Comparison of ENCODE assay signal across 9 mouse cellular contexts in the genomic region with DNA sequence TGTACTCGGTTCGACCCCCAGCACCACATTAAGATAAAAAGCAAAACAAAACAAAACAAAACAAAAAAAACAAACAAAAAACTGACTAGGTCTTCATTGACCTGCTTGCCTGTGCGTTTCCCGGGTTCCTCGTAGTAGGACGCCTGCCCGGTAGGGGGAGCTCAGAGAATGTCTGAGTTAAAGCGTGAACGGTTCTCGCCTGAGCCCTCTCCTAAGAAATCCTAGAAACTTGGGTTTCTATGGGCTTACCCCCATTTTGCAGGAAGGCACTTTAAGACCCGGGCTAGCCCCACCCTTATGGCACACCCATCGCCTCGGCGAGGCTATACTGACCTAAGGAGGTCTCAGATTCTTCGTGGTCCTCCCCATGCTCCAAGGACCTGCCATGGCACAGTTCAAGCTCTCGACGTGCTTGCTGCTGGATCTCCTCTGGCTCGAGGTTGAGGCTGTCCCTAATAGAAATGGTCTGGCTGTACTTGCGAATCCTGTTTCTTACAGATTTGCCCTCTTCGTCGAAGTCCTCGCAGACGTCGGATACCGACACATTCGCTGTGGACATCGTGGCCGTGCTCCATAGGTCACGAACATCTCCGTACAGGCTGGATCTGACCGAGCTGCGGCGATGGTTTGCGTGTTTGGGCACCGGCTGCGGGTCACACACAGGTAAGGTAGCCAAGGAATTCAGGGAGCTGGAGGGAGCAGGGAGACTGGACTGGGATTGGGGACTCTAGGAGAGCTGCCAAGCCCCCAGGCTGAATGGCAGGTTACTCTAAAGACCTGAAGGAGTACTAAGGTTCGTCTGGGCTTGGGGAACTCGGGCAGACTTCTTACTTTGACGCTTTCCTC. TPM values are rescaled to one million over a fixed set of nuclear protein-coding genes. Genes with fewer than 3 reads are reported as not detected.
DNase-seq lines count a peak whose midpoint lies in the region; ATAC-seq lines count a peak whose summit lies in the region.
"Had no signal": no experiment of that assay in that cellular context is flagged by ENCODE, and none has a peak within 500 bp of the region (broad histone marks: within the 10 kb centered on the region; RNA-seq: fewer than 3 reads in every experiment).

No protein-coding gene starts in this region.

- H3K4me2 ChIP-seq in embryonic facial prominence, embryonic 13.5 days, result peak overlapping the region; percentile 49
- H3K4me2 ChIP-seq in heart, embryonic 15.5 days, result peak overlapping the region; percentile 48
- peak overlapping the region; percentile 42 for H3K4me2 ChIP-seq in liver, embryonic 13.5 days
- peak overlapping the region; percentile 34 for H3K4me2 ChIP-seq in neural tube, embryonic 13.5 days

- WGBS in embryonic facial prominence, embryonic 13.5 days, result 3% methylated on average over 39 of the region's 39 CpGs
- WGBS in heart, embryonic 15.5 days, result 5% methylated on average over 39 of the region's 39 CpGs
- WGBS in liver, embryonic 13.5 days (ENCODE audit: insufficient replicate concordance), result 6% methylated on average over 39 of the region's 39 CpGs
- 2% methylated on average over 39 of the region's 39 CpGs for WGBS in neural tube, embryonic 13.5 days

- H3K36me3 ChIP-seq in embryonic facial prominence, embryonic 13.5 days, result no peaks in the 10 kb centered on the region
- 0 out of 2 replicates have a peak, but pooled peaks cover 1% of the 10 kb centered on the region for H3K36me3 ChIP-seq in heart, embryonic 15.5 days
- no peaks in the 10 kb centered on the region for H3K36me3 ChIP-seq in liver, embryonic 13.5 days
- no peaks in the 10 kb centered on the region for H3K36me3 ChIP-seq in neural tube, embryonic 13.5 days

- no peak overlapping the region for H3K27ac ChIP-seq in embryonic facial prominence, embryonic 13.5 days
- H3K27ac ChIP-seq in heart, embryonic 15.5 days, result no peak overlapping the region
- no peak overlapping the region for H3K27ac ChIP-seq in liver, embryonic 13.5 days
- H3K27ac ChIP-seq in neural tube, embryonic 13.5 days (replicated peaks), result no peak overlapping the region

- DNase-seq in frontal cortex, postnatal 10 days (ENCODE audit: low spot score in 2 of 2), result peak; percentile 69 to 80
- peak; percentile 90 to 96 for DNase-seq in kidney, postnatal 25 days
- DNase-seq in liver, embryonic 13.5 days, result peak; percentile 68
- peak; percentile 77 for DNase-seq in testis, postnatal 14 days (ENCODE audit: low spot score)

- ATAC-seq in frontal cortex, adult (ENCODE audit: low TSS enrichment), result no peak
- no peak for ATAC-seq in embryonic facial prominence, embryonic 13.5 days (ENCODE audit: insufficient number of reproducible peaks, insufficient read depth, low FRiP score, low TSS enrichment, low read depth)
- no peak for ATAC-seq in heart, embryonic 15.5 days (replicated peaks; ENCODE audit: insufficient number of reproducible peaks, insufficient read depth, low FRiP score, low read depth)
- no peak for ATAC-seq in liver, embryonic 13.5 days (ENCODE audit: low read depth)
- no peak for ATAC-seq in neural tube, embryonic 13.5 days (ENCODE audit: low read depth)
- ATAC-seq: Patski had no signal

- no peaks in the 10 kb centered on the region for H3K9me3 ChIP-seq in embryonic facial prominence, embryonic 13.5 days
- H3K9me3 ChIP-seq in heart, embryonic 15.5 days (replicated peaks), result no peaks in the 10 kb centered on the region
- H3K9me3 ChIP-seq in liver, embryonic 13.5 days (replicated peaks), result no peaks in the 10 kb centered on the region
- no peaks in the 10 kb centered on the region for H3K9me3 ChIP-seq in neural tube, embryonic 13.5 days

- H3K27me3 ChIP-seq in embryonic facial prominence, embryonic 13.5 days, result peaks cover 73% of the 10 kb centered on the region
- H3K27me3 ChIP-seq in heart, embryonic 15.5 days, result peaks cover 57% of the 10 kb centered on the region
- H3K27me3 ChIP-seq in liver, embryonic 13.5 days, result peaks cover 62% of the 10 kb centered on the region
- H3K27me3 ChIP-seq in neural tube, embryonic 13.5 days, result peaks cover 70% of the 10 kb centered on the region
- H3K27me3 ChIP-seq: Patski had no signal

- peak overlapping the region; percentile 29 for H3K4me3 ChIP-seq in embryonic facial prominence, embryonic 13.5 days
- H3K4me3 ChIP-seq in heart, embryonic 15.5 days, result peak overlapping the region; percentile 19
- H3K4me3 ChIP-seq in liver, embryonic 13.5 days (replicated peaks), result peak overlapping the region; percentile 32
- H3K4me3 ChIP-seq in neural tube, embryonic 13.5 days, result peak overlapping the region; percentile 24

- H3K4me1 ChIP-seq in embryonic facial prominence, embryonic 13.5 days, result peaks cover 56% of the 10 kb centered on the region
- H3K4me1 ChIP-seq in heart, embryonic 15.5 days (replicated peaks), result peaks cover 53% of the 10 kb centered on the region
- peaks cover 58% of the 10 kb centered on the region for H3K4me1 ChIP-seq in liver, embryonic 13.5 days (replicated peaks)
- peaks cover 43% of the 10 kb centered on the region for H3K4me1 ChIP-seq in neural tube, embryonic 13.5 days (replicated peaks)

- peak overlapping the region; percentile 54 for H3K9ac ChIP-seq in embryonic facial prominence, embryonic 13.5 days
- H3K9ac ChIP-seq in heart, embryonic 15.5 days, result peak overlapping the region; percentile 0; the same call in 1 of the 2 replicates
- no peak overlapping the region; the same call in 1 of the 2 replicates for H3K9ac ChIP-seq in liver, embryonic 13.5 days
- peak overlapping the region; percentile 31; the same call in 1 of the 2 replicates for H3K9ac ChIP-seq in neural tube, embryonic 13.5 days

RNA-seq across cellular contexts. Expression of gene Catsperz, which starts 0.5 kb away (rescaled TPM):
- 2.3 and 3.4 TPM in 2 replicates for polyA plus RNA-seq in embryonic facial prominence, embryonic 13.5 days (2015; fragmentation: Nextera tagmentation; extraction: Ambion mirVana)
- 1.9 and 3.4 TPM in 2 replicates for polyA plus RNA-seq in heart, embryonic 15.5 days (2015; fragmentation: Nextera tagmentation; extraction: Ambion mirVana)
- polyA plus RNA-seq in liver, embryonic 13.5 days (2015; fragmentation: Nextera tagmentation; extraction: Ambion mirVana), result 0.51 and 0.73 TPM in 2 replicates
- 3.0 and 7.9 TPM in 2 replicates for polyA plus RNA-seq in neural tube, embryonic 13.5 days (2015; fragmentation: Nextera tagmentation; extraction: Ambion mirVana)

RNA-seq across cellular contexts. Expression of gene Esrra, which starts 3.1 kb away (rescaled TPM):
- 9.5 and 10.9 TPM in 2 replicates for polyA plus RNA-seq in embryonic facial prominence, embryonic 13.5 days (2015; fragmentation: Nextera tagmentation; extraction: Ambion mirVana)
- polyA plus RNA-seq in heart, embryonic 15.5 days (2015; fragmentation: Nextera tagmentation; extraction: Ambion mirVana), result 36.9 and 39.3 TPM in 2 replicates
- polyA plus RNA-seq in liver, embryonic 13.5 days (2015; fragmentation: Nextera tagmentation; extraction: Ambion mirVana), result 4.4 and 4.8 TPM in 2 replicates
- 15.5 and 16.9 TPM in 2 replicates for polyA plus RNA-seq in neural tube, embryonic 13.5 days (2015; fragmentation: Nextera tagmentation; extraction: Ambion mirVana)

RNA-seq across cellular contexts. Expression of gene Kcnk4, which starts 9.6 kb away (rescaled TPM):
- polyA plus RNA-seq in embryonic facial prominence, embryonic 13.5 days (2015; fragmentation: Nextera tagmentation; extraction: Ambion mirVana), result 1.2 and 1.3 TPM in 2 replicates
- 0.14 and 1.1 TPM in 2 replicates for polyA plus RNA-seq in heart, embryonic 15.5 days (2015; fragmentation: Nextera tagmentation; extraction: Ambion mirVana)
- 0.06 TPM in 1 of 2 replicates, not detected in the other for polyA plus RNA-seq in liver, embryonic 13.5 days (2015; fragmentation: Nextera tagmentation; extraction: Ambion mirVana)
- 3.4 and 5.2 TPM in 2 replicates for polyA plus RNA-seq in neural tube, embryonic 13.5 days (2015; fragmentation: Nextera tagmentation; extraction: Ambion mirVana)

RNA-seq across cellular contexts. Expression of gene Prdx5, which starts 14.8 kb away (rescaled TPM):
- polyA plus RNA-seq in embryonic facial prominence, embryonic 13.5 days (2015; fragmentation: Nextera tagmentation; extraction: Ambion mirVana), result 239 and 251 TPM in 2 replicates
- polyA plus RNA-seq in heart, embryonic 15.5 days (2015; fragmentation: Nextera tagmentation; extraction: Ambion mirVana), result 302 and 344 TPM in 2 replicates
- polyA plus RNA-seq in liver, embryonic 13.5 days (2015; fragmentation: Nextera tagmentation; extraction: Ambion mirVana), result 97.7 and 101 TPM in 2 replicates
- 294 and 302 TPM in 2 replicates for polyA plus RNA-seq in neural tube, embryonic 13.5 days (2015; fragmentation: Nextera tagmentation; extraction: Ambion mirVana)

RNA-seq across cellular contexts. Expression of gene Trmt112, which starts 15.2 kb away (rescaled TPM):
- polyA plus RNA-seq in embryonic facial prominence, embryonic 13.5 days (2015; fragmentation: Nextera tagmentation; extraction: Ambion mirVana), result 176 and 194 TPM in 2 replicates
- polyA plus RNA-seq in heart, embryonic 15.5 days (2015; fragmentation: Nextera tagmentation; extraction: Ambion mirVana), result 72.8 and 80.1 TPM in 2 replicates
- 103 and 106 TPM in 2 replicates for polyA plus RNA-seq in liver, embryonic 13.5 days (2015; fragmentation: Nextera tagmentation; extraction: Ambion mirVana)
- polyA plus RNA-seq in neural tube, embryonic 13.5 days (2015; fragmentation: Nextera tagmentation; extraction: Ambion mirVana), result 117 and 159 TPM in 2 replicates
